Mouse (Mus musculus) limb, embryonic 13.5 days (tissue): Measurements from ENCODE around the gene Flywch1. TPM values are rescaled to one million over a fixed set of nuclear protein-coding genes. Genes with fewer than 3 reads are reported as not detected.

Source experiments
- ATAC-seq: fragments of 200-750 bp; cut with Nextera tagmentation; 2 replicates; pipeline ENCODE4 v1.8.0; 2017; ENCODE audit warnings: low read depth, moderate number of reproducible peaks, moderate TSS enrichment; ENCODE audit not compliant: low FRiP score
- H3K27ac ChIP-seq: fragments of 300-500 bp; sonication (generic); 2 replicates; pipeline ENCODE4 v1.5.1; 2015; ENCODE audit warnings: inconsistent platforms, mild to moderate bottlenecking, moderate library complexity
- H3K27me3 ChIP-seq: fragments of 300-500 bp; sonication (generic); 2 replicates; pipeline ENCODE4 v1.6.1; 2015; ENCODE audit warnings: mild to moderate bottlenecking, inconsistent platforms
- H3K36me3 ChIP-seq: fragments of 300-500 bp; sonication (generic); 2 replicates; pipeline ENCODE4 v1.6.1; 2015; ENCODE audit warnings: inconsistent platforms, mild to moderate bottlenecking, moderate library complexity
- H3K4me1 ChIP-seq: fragments of 300-500 bp; sonication (generic); 2 replicates; pipeline ENCODE4 v1.6.1; 2015; ENCODE audit warnings: inconsistent platforms
- H3K4me2 ChIP-seq: fragments of 300-500 bp; sonication (generic); replicated peaks from 2 replicates; pipeline ENCODE4 v1.6.1; 2015; ENCODE audit warnings: inconsistent platforms, mild to moderate bottlenecking, moderate library complexity
- H3K4me3 ChIP-seq: fragments of 300-500 bp; sonication (generic); 2 replicates; pipeline ENCODE4 v1.5.1; 2015; ENCODE audit warnings: moderate library complexity, mild to moderate bottlenecking, inconsistent platforms
- H3K9ac ChIP-seq: fragments of 300-500 bp; sonication (generic); 2 replicates; pipeline ENCODE4 v1.6.1; 2015; ENCODE audit warnings: mild to moderate bottlenecking, inconsistent platforms
- H3K9me3 ChIP-seq: fragments of 300-500 bp; sonication (generic); 2 replicates; pipeline ENCODE4 v1.6.1; 2016; ENCODE audit warnings: inconsistent platforms
- WGBS: fragments of 180-500 bp; shearing (Covaris S2); methylation state at CpG from one replicate; pipeline ENCODE4 v1.1.7; 2015; 5-methylcytosine and 5-hydroxymethylcytosine counted together
- polyA plus RNA-seq: library from polyadenylated mRNA; unstranded; fragments of >200 nt; fragmentation: Nextera tagmentation; extraction: Ambion mirVana; gene quantifications from 2 replicates; pipeline ENCODE4 v1.2.1, GENCODE M21; 2015

Flywch1 gene
- polyA plus RNA-seq = 103 and 107 TPM in 2 replicates

DNA sequence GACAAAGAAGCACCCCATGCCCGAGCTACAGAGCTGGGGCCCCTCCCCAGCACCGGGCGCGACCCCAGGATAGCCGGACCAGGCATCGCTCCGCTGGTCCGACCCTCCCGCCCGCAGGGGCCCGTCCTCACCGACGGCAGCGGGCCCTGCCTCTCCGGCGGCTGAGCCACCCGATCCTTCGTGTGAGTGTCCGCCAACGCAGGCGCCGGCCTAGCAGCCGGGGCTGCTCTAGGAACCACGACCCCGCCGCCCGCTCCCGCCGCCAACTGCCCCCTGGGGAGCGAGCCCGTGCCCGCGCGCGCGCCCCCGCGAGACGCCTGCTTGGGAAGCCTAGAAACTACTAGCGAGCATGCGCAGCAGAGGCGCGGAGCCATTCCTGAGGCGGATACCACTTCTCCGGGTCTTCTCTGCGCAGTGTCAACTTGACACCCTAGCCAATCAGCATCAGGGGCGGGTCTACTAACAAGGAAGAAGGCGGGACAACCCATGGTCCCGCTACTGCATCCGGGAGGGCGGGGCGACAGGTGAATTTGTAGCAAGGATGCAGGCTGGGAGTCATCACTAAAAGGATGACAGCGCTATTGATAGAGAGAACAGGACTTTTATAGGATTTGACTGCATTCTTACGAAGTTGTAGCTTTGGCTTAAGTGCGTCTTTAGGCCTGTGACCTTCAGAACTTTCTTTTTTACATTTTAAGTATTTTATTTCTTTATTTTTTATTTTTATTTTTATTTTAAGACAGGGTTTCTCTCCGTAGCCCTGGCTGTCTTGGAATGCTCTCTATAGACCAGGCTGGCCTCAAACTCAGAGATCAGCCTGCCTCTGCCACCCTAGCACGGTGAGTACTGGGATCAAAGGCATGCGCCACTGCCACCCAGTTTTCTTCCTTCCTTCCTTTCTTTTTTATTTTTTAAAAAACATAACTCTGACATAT, at the start of gene Flywch1:
Flywch1 (minus strand) TSS at position 319 of the 935 bp plus-strand sequence.
- peak within 1 kb of the TSS; percentile 64 for H3K27ac ChIP-seq
- peak within 1 kb of the TSS; percentile 90 for H3K9ac ChIP-seq
- H3K4me2 ChIP-seq = peak within 1 kb of the TSS; percentile 78
- H3K9me3 ChIP-seq = no peaks in the 10 kb centered on the region
- H3K4me1 ChIP-seq = peaks cover 8% of the 10 kb centered on the region
- peaks cover 23% of the 10 kb centered on the region for H3K36me3 ChIP-seq
- ATAC-seq = peak; percentile 98
- WGBS = 3% methylated on average over 51 of the region's 58 CpGs
- H3K27me3 ChIP-seq = no peaks in the 10 kb centered on the region
- H3K4me3 ChIP-seq = peak within 1 kb of the TSS; percentile 79

- Histone ChIP-seq H3K27me3 (no peaks in the 10 kb centered on the region), H3K4me2 (no peak overlapping the region), H3K9me3 (peaks cover 33% of the 10 kb centered on the region), H3K4me1 (peaks cover 2% of the 10 kb centered on the region; the same call in 1 of the 2 replicates), H3K36me3 (peaks cover 100% of the 10 kb centered on the region), H3K4me3 (no peak overlapping the region), H3K9ac (no peak overlapping the region), H3K27ac (no peak overlapping the region)
- no peak for ATAC-seq
- 96% methylated on average over 5 of the region's 5 CpGs for WGBS
Observed at GRCm38 (mm10) chr17:23820731-23821130, 49.3 kb upstream of the Flywch1 start.

DNA sequence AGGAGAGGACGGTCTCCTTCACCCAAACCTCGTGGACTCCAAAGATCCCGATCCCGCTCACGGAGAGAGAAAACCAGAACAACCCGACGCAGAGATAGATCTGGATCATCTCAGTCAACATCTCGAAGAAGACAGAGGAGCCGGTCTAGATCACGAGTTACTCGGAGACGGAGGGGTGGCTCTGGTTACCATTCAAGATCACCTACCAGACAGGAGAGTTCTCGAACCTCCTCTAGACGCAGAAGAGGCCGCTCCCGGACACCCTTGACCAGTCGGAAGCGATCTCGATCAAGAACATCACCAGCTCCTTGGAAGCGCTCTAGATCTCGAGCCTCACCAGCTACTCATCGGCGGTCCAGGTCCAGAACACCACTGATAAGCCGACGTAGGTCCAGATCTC, 47.8 kb upstream of the Flywch1 start:
- Histone ChIP-seq H3K27ac (no peak overlapping the region), H3K27me3 (no peaks in the 10 kb centered on the region), H3K36me3 (peaks cover 100% of the 10 kb centered on the region), H3K4me1 (no peaks in the 10 kb centered on the region), H3K9ac (no peak overlapping the region), H3K4me2 (no peak overlapping the region), H3K9me3 (peaks cover 40% of the 10 kb centered on the region), H3K4me3 (no peak overlapping the region)
- WGBS = 99% methylated on average over 25 of the region's 25 CpGs
- no peak for ATAC-seq

DNA sequence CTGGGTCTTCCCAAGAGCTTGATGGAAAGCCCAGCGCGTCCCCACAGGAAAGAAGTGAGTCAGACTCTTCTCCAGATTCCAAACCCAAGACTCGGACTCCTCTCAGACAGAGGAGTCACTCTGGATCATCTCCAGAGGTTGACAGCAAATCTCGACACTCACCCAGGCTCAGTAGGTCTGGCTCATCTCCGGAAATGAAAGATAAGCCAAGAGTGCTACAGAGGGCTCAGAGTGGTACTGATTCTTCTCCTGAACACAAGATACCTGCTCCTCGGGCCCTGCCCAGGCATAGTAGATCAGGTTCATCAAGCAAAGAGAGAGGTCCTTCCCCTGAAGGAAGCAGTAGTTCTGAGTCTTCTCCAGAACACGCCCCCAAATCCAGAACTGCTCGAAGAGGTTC, 47.2 kb upstream of the Flywch1 start:
- Histone ChIP-seq H3K27me3 (no peaks in the 10 kb centered on the region), H3K4me2 (no peak overlapping the region), H3K27ac (no peak overlapping the region), H3K4me1 (no peaks in the 10 kb centered on the region), H3K9me3 (peaks cover 40% of the 10 kb centered on the region), H3K36me3 (peaks cover 100% of the 10 kb centered on the region), H3K4me3 (no peak overlapping the region), H3K9ac (no peak overlapping the region)
- 98% methylated on average over 8 of the region's 8 CpGs for WGBS
- no peak for ATAC-seq

- Histone ChIP-seq H3K4me2 (no peak overlapping the region), H3K27ac (no peak overlapping the region), H3K27me3 (no peaks in the 10 kb centered on the region), H3K36me3 (peaks cover 96% of the 10 kb centered on the region), H3K4me1 (no peaks in the 10 kb centered on the region), H3K4me3 (no peak overlapping the region), H3K9me3 (peaks cover 40% of the 10 kb centered on the region), H3K9ac (no peak overlapping the region)
- ATAC-seq = no peak
- over 99% methylated on average over 16 of the region's 16 CpGs for WGBS
Observed at GRCm38 (mm10) chr17:23815641-23816040, 44.2 kb upstream of the Flywch1 start.

- 92% methylated on average over 3 of the region's 3 CpGs for WGBS
Observed at GRCm38 (mm10) chr17:23807918-23808317, 36.5 kb upstream of the Flywch1 start.

DNA sequence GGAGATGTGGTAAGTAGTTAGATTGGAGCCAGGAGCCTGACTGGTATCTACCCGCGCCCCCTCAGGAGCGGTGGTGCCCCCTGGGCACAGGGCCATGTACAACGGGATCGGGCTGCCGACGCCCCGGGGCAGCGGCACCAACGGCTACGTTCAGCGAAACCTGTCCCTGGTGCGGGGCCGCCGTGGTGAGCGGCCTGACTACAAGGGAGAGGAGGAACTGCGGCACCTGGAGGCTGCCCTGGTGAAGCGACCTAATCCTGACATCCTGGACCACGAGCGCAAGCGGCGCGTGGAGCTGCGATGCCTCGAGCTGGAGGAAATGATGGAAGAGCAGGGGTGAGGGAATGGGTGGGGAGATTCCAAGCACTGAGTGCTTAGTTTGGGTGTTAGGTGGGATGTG, 35.5 kb upstream of the Flywch1 start:
- no peak for ATAC-seq
- Histone ChIP-seq H3K27ac (no peak overlapping the region), H3K4me3 (peak overlapping the region; percentile 20), H3K9ac (peak overlapping the region; percentile 46), H3K4me2 (peak overlapping the region; percentile 95), H3K36me3 (peaks cover 51% of the 10 kb centered on the region), H3K4me1 (peaks cover 32% of the 10 kb centered on the region), H3K27me3 (no peaks in the 10 kb centered on the region), H3K9me3 (no peaks in the 10 kb centered on the region)
- WGBS = 79% methylated on average over 25 of the region's 25 CpGs

More at GRCm38 (mm10) chr17:23807918-23808317, 36.5 kb upstream of the Flywch1 start:
- Histone ChIP-seq H3K9ac (no peak overlapping the region), H3K36me3 (peaks cover 62% of the 10 kb centered on the region), H3K9me3 (no peaks in the 10 kb centered on the region), H3K27ac (no peak overlapping the region), H3K4me3 (no peak overlapping the region), H3K27me3 (no peaks in the 10 kb centered on the region), H3K4me2 (no peak overlapping the region), H3K4me1 (peaks cover 32% of the 10 kb centered on the region)
- no peak for ATAC-seq

DNA sequence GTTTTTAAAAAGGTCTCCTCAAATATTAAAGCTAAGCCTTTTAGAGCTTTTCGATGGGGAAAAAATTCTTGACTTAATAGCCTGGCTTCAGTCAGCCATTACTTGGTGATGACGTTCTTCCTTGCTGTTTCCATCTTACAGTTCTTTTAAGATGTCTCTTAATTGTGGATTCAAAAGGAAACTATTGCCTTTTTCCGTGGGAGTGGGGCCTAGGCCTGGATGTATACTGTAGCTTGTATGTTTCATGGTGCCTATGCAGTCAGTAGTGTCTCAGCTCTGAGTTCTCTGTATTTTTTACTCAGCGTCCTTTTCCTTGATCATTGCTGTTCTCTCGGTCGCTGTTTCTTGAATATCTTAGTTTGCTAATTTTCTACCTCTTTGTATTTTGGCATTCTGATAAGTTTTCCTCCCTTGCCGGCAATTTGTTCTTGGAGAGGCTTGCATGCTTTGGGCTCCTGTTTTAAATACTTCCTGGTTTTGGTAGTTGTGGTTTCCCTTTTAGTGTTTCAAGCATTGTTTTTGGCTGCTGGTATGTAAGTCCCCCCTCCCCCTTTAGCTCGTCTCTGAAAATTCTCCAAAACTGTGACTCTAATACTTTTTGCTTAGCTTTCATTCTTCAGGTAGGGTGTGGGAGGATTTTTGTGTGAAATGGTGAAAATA, 33.2 kb upstream of the Flywch1 start:
- Histone ChIP-seq H3K4me3 (peak overlapping the region; percentile 99), H3K27ac (peak overlapping the region; percentile 97), H3K27me3 (no peaks in the 10 kb centered on the region), H3K9ac (peak overlapping the region; percentile 99), H3K4me2 (peak overlapping the region; percentile 95), H3K4me1 (peaks cover 32% of the 10 kb centered on the region), H3K9me3 (no peaks in the 10 kb centered on the region), H3K36me3 (peaks cover 30% of the 10 kb centered on the region)
- whole genome bisulfite sequencing = 3% methylated on average over 8 of the region's 8 CpGs
- ATAC-seq = no peak

- Histone ChIP-seq H3K9me3 (no peaks in the 10 kb centered on the region), H3K36me3 (peaks cover 19% of the 10 kb centered on the region), H3K4me2 (peak overlapping the region; percentile 95), H3K27ac (peak overlapping the region; percentile 97), H3K27me3 (no peaks in the 10 kb centered on the region), H3K4me3 (peak overlapping the region; percentile 99), H3K4me1 (peaks cover 32% of the 10 kb centered on the region), H3K9ac (peak overlapping the region; percentile 99)
- ATAC-seq = peak; percentile 54
- WGBS = under 1% methylated on average over 56 of the region's 83 CpGs
Observed at GRCm38 (mm10) chr17:23803366-23804041, 32.1 kb upstream of the Flywch1 start.

GRCm38 (mm10) chr17:23802746-23803365, 31.5 kb upstream of the Flywch1 start:
- H3K27ac ChIP-seq = peak overlapping the region; percentile 97

GRCm38 (mm10) chr17:23801627-23802026, 30.2 kb upstream of the Flywch1 start:
- 87% methylated on average over 10 of the region's 10 CpGs for WGBS
- Histone ChIP-seq H3K27ac (no peak overlapping the region), H3K9me3 (no peaks in the 10 kb centered on the region), H3K9ac (no peak overlapping the region), H3K4me2 (no peak overlapping the region), H3K27me3 (no peaks in the 10 kb centered on the region), H3K4me1 (peaks cover 23% of the 10 kb centered on the region), H3K36me3 (peaks cover under 1% of the 10 kb centered on the region), H3K4me3 (no peak overlapping the region)
- no peak for ATAC-seq

More at GRCm38 (mm10) chr17:23802746-23803365, 31.5 kb upstream of the Flywch1 start:
- Histone ChIP-seq H3K4me3 (peak overlapping the region; percentile 99), H3K9ac (peak overlapping the region; percentile 99), H3K36me3 (peaks cover 13% of the 10 kb centered on the region), H3K4me2 (peak overlapping the region; percentile 95), H3K27me3 (no peaks in the 10 kb centered on the region), H3K9me3 (no peaks in the 10 kb centered on the region), H3K4me1 (peaks cover 32% of the 10 kb centered on the region)
- under 1% methylated on average over 60 of the region's 60 CpGs for WGBS
- ATAC-seq = peak; percentile 99
